Mouse (Mus musculus): Measurements from ENCODE around the gene Dgcr6.

DNA sequence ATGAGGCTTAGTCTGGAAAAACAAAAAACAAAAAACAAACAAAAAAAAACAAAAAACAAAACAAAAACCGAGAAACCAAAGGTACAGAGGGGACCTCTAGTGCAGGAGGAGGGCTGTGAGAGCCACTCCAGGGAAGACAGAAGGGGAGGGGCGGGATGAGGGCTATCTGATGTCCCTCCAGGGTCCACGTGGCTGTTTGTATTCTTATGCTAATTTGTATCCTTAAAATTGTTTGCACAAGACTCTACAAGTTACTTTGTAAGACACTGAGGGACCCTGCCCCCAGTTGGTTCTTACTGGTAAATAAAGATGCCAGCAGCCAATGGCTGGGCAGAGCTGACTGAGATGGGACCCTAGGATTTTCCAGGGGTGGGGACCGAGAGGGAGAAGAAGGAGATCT lies 45.6 kb upstream of the Dgcr6 start:
- TF ChIP-seq POLR2A (IDR thresholded peaks at IDR 0.05; ENCODE audit: extremely low read depth, insufficient read depth, low read length) (no peak), CTCF (IDR thresholded peaks at IDR 0.05; ENCODE audit: low read depth, low read length) (no peak)
